Comparison of ENCODE assay signal across 24 mouse cellular contexts in genomic region chr11:21265423-21265822, GRCm38 (mm10). TPM values are rescaled to one million over a fixed set of nuclear protein-coding genes. Genes with fewer than 3 reads are reported as not detected.
DNase-seq lines count a peak whose midpoint lies in the region; ATAC-seq and TF ChIP-seq lines count a peak whose summit lies in the region.
"Had no signal": no experiment of that assay in that cellular context is flagged by ENCODE, and none has a peak within 500 bp of the region (broad histone marks: within the 10 kb centered on the region; RNA-seq: fewer than 3 reads in every experiment).

No protein-coding gene starts in this region.

- H3K36me3 ChIP-seq in G1E (replicated peaks) = peaks cover 46% of the 10 kb centered on the region

- TF ChIP-seq CTCF in G1E (IDR thresholded peaks at IDR 0.05; ENCODE audit: low read depth, low read length) = no peak

- peaks cover 15% of the 10 kb centered on the region for H3K4me1 ChIP-seq in G1E (ENCODE audit: insufficient read depth, low read depth, low read length)
- H3K4me1 ChIP-seq: embryonic facial prominence, embryonic 13.5 days; forebrain, embryonic 10.5 days; forebrain, embryonic 15.5 days; hindbrain, embryonic 10.5 days; hindbrain, embryonic 15.5 days; kidney, embryonic 15.5 days; limb, embryonic 12.5 days; midbrain, embryonic 15.5 days had no signal

- no peak overlapping the region for H3K4me3 ChIP-seq in G1E (ENCODE audit: low read depth, low read length)
- H3K4me3 ChIP-seq: embryonic facial prominence, embryonic 13.5 days; forebrain, embryonic 10.5 days; forebrain, embryonic 15.5 days; gastrocnemius, adult 2 months; heart, embryonic 13.5 days; hindbrain, embryonic 10.5 days; hindbrain, embryonic 15.5 days; kidney, embryonic 15.5 days; left cerebral cortex, adult 2 months; limb, embryonic 12.5 days; midbrain, embryonic 15.5 days had no signal

- ATAC-seq in G1E (ENCODE audit: extremely low read depth, insufficient number of reproducible peaks, low FRiP score, poor library complexity, severe bottlenecking) = peak; percentile 60
- peak; percentile 89 for ATAC-seq in granulocyte monocyte progenitor cell, adult 5-6 weeks (replicated peaks; ENCODE audit: poor library complexity, severe bottlenecking)
- ATAC-seq in neutrophil, adult 5-6 weeks (ENCODE audit: extremely low read depth, insufficient number of reproducible peaks, low FRiP score, poor library complexity, severe bottlenecking) = peak; percentile 84
- ATAC-seq: forebrain, embryonic 15.5 days; midbrain, embryonic 15.5 days had no signal

- H3K9me3 ChIP-seq in G1E (replicated peaks) = no peaks in the 10 kb centered on the region
- H3K9me3 ChIP-seq: embryonic facial prominence, embryonic 13.5 days; forebrain, embryonic 15.5 days; hindbrain, embryonic 10.5 days; midbrain, embryonic 15.5 days had no signal

- peak; percentile 74 for DNase-seq in 416B (ENCODE audit: low read depth)
- peak; percentile 8 for DNase-seq in G1E (ENCODE audit: low spot score)
- no peak for DNase-seq in adrenal gland, adult 2 months
- no peak for DNase-seq in right cerebral cortex, adult 18-20 months
- DNase-seq in urinary bladder, adult 2 months (ENCODE audit: low spot score) = no peak
- DNase-seq: adrenal gland, adult 8-10 months; cerebellum, adult 2 months; gastrocnemius, adult 2 months; heart, postnatal 10 days; kidney, adult 18-20 months; kidney, postnatal 25 days; lung, postnatal 4 days had no signal

- no peaks in the 10 kb centered on the region for H3K27me3 ChIP-seq in G1E (ENCODE audit: insufficient read depth, low read length)
- H3K27me3 ChIP-seq: embryonic facial prominence, embryonic 13.5 days; forebrain, embryonic 15.5 days; heart, embryonic 13.5 days; hindbrain, embryonic 15.5 days; kidney, embryonic 15.5 days; limb, embryonic 12.5 days; midbrain, embryonic 15.5 days had no signal

RNA-seq across cellular contexts. Expression of gene Vps54, which starts 26.3 kb away (rescaled TPM):
- total RNA-seq in G1E (2014; fragmentation: Nextera tagmentation) = 42.9 and 61.4 TPM in 2 replicates
- total RNA-seq in G1E (2017) = 55.4 and 58.4 TPM in 2 replicates
- polyA plus RNA-seq in G1E (2012) = 1.4 and 1.7 TPM in 2 replicates
- total RNA-seq in granulocyte monocyte progenitor cell, adult 5-6 weeks (2014; fragmentation: Nextera tagmentation) = 30.2 and 33.9 TPM in 2 replicates
- total RNA-seq in granulocyte monocyte progenitor cell, adult 5-6 weeks (2017) = 38.6 and 44.1 TPM in 2 replicates
- 170 and 182 TPM in 2 replicates for total RNA-seq in neutrophil, adult 5-6 weeks (2017)
- 10 to 100 TPM; 28.3 to 34.6 TPM for total RNA-seq in adrenal gland, adult 2 months (2021)
- 2.1 and 3.2 TPM in 2 replicates for polyA plus RNA-seq in adrenal gland, adult 2 months (2012; rRNA removed)
- polyA plus RNA-seq in urinary bladder, adult 2 months (2012; rRNA removed) = 24.8 and 26.6 TPM in 2 replicates

Comparison
In these comparisons a context has a peak if more than half of its experiments do, and no peak if none do; other contexts are left out.
1. DNase-seq: peak in 416B (single experiment) and G1E (single experiment); none in adrenal gland, adult 2 months (single experiment), right cerebral cortex, adult 18-20 months (single experiment) and urinary bladder, adult 2 months (single experiment).
2. Peak in every context shown above with its lines, with median percentiles within 50 percentile points of each other: ATAC-seq.